Mouse (Mus musculus): Measurements from ENCODE around the gene Epop. TPM values are rescaled to one million over a fixed set of nuclear protein-coding genes. Genes with fewer than 3 reads are reported as not detected.

Gene Epop
- polyA plus RNA-seq, 1 experiment: 39.3 TPM

DNA sequence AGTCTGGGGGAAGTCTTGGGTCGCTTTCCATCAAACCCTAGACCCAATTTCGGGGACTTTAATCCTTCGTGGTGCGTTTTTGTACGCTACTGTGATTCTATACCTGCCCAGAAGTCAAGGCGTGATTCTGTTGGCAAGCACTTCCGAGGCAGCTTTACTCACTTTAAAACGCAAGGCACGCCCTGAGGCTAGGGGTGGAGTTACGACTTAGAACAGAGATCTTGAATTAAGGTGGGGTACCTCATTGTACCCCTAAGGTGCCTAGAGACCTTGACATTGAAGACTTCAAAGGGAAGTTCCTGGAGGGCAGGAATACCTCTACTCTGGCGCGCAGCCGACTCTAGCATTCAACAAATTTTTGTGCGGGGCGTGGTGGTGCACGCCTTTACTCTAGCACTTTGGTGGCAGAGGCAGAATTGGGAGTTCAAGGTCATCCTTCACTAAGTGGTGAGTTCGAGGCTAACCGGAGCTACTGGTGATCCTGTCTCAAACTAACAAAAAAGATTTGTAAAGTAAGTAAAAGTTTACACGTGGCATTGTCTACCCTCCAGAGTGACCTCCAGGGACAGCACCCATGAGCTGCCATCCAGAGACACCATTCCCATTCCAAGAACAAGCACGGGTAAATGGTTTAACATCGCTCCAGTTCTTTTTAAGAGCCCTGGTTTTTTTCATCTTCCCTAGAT is 32.8 kb upstream of the Epop start:
- no peaks in the 10 kb centered on the region for H3K27me3 ChIP-seq (ENCODE audit: control insufficient read depth, insufficient read depth, low read length, poor library complexity, severe bottlenecking)
- peak overlapping the region; percentile 72 for H3K4me3 ChIP-seq (ENCODE audit: low read depth, low read length)
- H3K27ac ChIP-seq (ENCODE audit: insufficient read depth, low read length): peak overlapping the region; percentile 99
- peak overlapping the region; percentile 99 for H3K9ac ChIP-seq (ENCODE audit: low read depth, poor library complexity, severe bottlenecking)
- peak; percentile 100 for TF ChIP-seq EP300 (IDR thresholded peaks at IDR 0.05; ENCODE audit: insufficient read depth, low read depth, low read length)
- TF ChIP-seq CTCF (IDR thresholded peaks at IDR 0.05; ENCODE audit: low read depth, low read length): no peak
- H3K4me1 ChIP-seq (ENCODE audit: control insufficient read depth, insufficient read depth, low read length): peaks cover 2% of the 10 kb centered on the region
- H3K36me3 ChIP-seq (ENCODE audit: control insufficient read depth, insufficient read depth, low read length, poor library complexity, severe bottlenecking): peaks cover 8% of the 10 kb centered on the region
- no peaks in the 10 kb centered on the region for H3K9me3 ChIP-seq (replicated peaks; ENCODE audit: control insufficient read depth, insufficient read depth, low read length, poor library complexity, severe bottlenecking)

DNA sequence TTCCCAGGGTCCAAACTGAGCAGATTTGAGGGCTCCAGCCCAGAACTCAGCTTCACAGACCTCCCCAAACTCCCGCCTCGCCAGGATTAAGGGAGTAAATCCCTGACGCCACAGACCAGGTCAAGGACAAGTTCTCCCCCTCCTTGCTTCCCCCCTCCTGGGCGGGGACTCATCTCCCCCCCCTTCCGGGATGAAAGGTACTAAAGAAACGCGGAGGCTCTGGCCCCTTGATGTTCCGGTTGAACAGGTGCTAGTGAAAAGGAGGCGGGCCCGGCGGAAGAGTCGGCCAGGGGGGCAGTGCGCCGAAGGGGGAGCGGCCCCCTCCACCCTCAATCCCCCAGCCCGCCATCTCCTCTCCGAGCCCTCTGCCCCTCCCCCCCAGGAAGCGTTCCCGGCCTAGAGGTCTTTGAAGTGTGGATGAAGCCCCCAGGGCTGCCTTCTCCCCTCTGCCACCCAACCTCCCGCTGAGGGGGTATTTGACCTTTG is 32.2 kb upstream of the Epop start:
- Histone ChIP-seq H3K9ac (ENCODE audit: low read depth, poor library complexity, severe bottlenecking) (peak overlapping the region; percentile 97), H3K27ac (ENCODE audit: insufficient read depth, low read length) (peak overlapping the region; percentile 99), H3K36me3 (ENCODE audit: control insufficient read depth, insufficient read depth, low read length, poor library complexity, severe bottlenecking) (peaks cover 3% of the 10 kb centered on the region; the same call in 1 of the 2 replicates), H3K4me1 (ENCODE audit: control insufficient read depth, insufficient read depth, low read length) (peaks cover 4% of the 10 kb centered on the region), H3K9me3 (replicated peaks; ENCODE audit: control insufficient read depth, insufficient read depth, low read length, poor library complexity, severe bottlenecking) (no peaks in the 10 kb centered on the region), H3K4me3 (ENCODE audit: low read depth, low read length) (peak overlapping the region; percentile 44), H3K27me3 (ENCODE audit: control insufficient read depth, insufficient read depth, low read length, poor library complexity, severe bottlenecking) (no peaks in the 10 kb centered on the region)
- TF ChIP-seq POLR2A (IDR thresholded peaks at IDR 0.05; ENCODE audit: insufficient read depth, low read length) (peak; percentile 45), CTCF (IDR thresholded peaks at IDR 0.05; ENCODE audit: low read depth, low read length) (no peak), EP300 (IDR thresholded peaks at IDR 0.05; ENCODE audit: insufficient read depth, low read depth, low read length) (peak; percentile 98)

DNA sequence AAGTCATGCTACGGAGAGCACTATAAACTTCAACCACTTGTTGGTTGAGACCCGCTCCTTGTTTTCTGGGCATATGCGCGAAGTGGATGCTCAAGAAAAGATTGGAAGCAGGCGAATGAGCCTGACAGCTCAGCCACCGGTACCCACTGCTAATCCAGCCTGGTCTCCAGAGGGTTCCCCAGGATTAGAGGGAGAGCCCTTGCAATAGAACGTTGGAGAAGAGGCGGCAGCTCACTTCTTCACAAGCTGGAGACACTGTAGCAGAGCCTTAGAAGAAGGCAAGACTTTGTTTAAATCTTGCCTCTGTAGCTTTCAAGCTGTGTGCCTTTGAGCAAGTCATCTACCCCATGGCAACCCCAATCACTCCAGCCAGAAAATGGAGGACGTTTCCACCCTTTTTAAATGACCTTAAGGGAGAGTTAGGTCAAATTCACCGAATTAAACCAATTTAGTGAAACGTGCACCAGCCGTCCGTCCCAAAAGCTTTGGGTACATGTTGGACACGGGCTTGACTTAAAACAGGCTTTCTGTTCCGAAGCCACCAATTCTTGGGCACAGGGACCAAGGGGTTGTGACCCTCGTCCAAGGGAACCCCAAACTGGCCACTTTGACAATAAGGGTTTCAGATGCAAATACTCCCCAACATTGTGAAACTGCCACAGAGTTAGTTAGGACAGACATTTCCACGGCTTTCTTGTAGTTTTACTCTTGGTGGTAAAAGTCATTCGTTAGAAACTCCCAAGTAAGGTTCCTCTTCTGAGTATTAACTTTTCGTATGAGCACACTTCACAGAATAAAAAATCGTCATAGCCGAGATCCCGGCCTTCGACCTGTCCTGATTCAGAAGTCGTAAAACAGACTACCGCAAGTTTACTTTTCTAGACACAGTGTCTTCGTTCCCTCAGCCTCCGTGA is 31.5 kb upstream of the Epop start:
- Histone ChIP-seq H3K27me3 (ENCODE audit: control insufficient read depth, insufficient read depth, low read length, poor library complexity, severe bottlenecking) (no peaks in the 10 kb centered on the region), H3K9ac (ENCODE audit: low read depth, poor library complexity, severe bottlenecking) (peak overlapping the region; percentile 97), H3K4me1 (ENCODE audit: control insufficient read depth, insufficient read depth, low read length) (peaks cover 6% of the 10 kb centered on the region), H3K9me3 (replicated peaks; ENCODE audit: control insufficient read depth, insufficient read depth, low read length, poor library complexity, severe bottlenecking) (no peaks in the 10 kb centered on the region), H3K36me3 (ENCODE audit: control insufficient read depth, insufficient read depth, low read length, poor library complexity, severe bottlenecking) (no peaks in the 10 kb centered on the region), H3K27ac (ENCODE audit: insufficient read depth, low read length) (peak overlapping the region; percentile 98), H3K4me3 (ENCODE audit: low read depth, low read length) (peak overlapping the region; percentile 75)
- TF ChIP-seq CTCF (IDR thresholded peaks at IDR 0.05; ENCODE audit: low read depth, low read length) (no peak), EP300 (IDR thresholded peaks at IDR 0.05; ENCODE audit: insufficient read depth, low read depth, low read length) (no peak), POLR2A (IDR thresholded peaks at IDR 0.05; ENCODE audit: insufficient read depth, low read length) (no peak)

DNA sequence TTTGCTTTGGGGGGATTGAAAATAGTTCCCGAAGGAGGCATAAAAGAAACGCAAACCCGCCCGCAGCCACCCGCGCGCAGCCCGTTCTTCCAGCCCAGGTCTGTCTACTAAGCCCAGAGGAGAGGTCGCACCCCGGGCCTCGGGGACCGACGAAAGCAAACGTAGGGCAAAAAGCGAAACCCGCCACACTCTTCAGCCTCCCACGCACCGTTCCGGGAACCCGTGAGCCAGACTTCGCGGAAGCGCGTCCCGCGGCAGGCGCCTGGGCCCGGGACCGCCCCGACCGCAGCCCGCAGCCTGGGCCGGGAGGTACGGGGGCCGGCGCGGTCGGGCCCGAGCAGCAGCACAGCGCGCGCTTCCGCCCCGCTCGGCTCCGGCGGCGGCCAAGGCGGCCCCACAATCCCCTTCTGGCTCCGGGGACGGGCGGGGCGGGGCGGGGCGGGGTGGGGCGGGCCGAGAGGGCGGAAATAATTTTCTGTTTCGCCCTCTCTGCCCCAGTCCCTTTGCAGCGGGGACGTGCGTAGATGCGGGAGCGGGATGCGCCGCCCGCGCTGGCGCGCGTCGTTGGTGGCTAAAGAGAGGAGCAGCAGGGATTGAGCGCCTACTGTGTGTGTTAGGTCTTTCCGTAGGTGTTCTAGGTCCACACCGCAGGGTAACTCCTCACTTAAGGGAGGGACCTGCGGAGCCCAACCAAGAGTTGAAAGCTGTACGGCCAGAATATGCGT is 30.6 kb upstream of the Epop start:
- Histone ChIP-seq H3K4me3 (ENCODE audit: low read depth, low read length) (peak overlapping the region; percentile 75), H3K27me3 (ENCODE audit: control insufficient read depth, insufficient read depth, low read length, poor library complexity, severe bottlenecking) (no peaks in the 10 kb centered on the region), H3K27ac (ENCODE audit: insufficient read depth, low read length) (peak overlapping the region; percentile 98), H3K4me1 (ENCODE audit: control insufficient read depth, insufficient read depth, low read length) (peaks cover 6% of the 10 kb centered on the region), H3K36me3 (ENCODE audit: control insufficient read depth, insufficient read depth, low read length, poor library complexity, severe bottlenecking) (no peaks in the 10 kb centered on the region), H3K9ac (ENCODE audit: low read depth, poor library complexity, severe bottlenecking) (peak overlapping the region; percentile 97), H3K9me3 (replicated peaks; ENCODE audit: control insufficient read depth, insufficient read depth, low read length, poor library complexity, severe bottlenecking) (no peaks in the 10 kb centered on the region)
- TF ChIP-seq EP300 (IDR thresholded peaks at IDR 0.05; ENCODE audit: insufficient read depth, low read depth, low read length): peak; percentile 51; the same call in 1 of the 2 replicates
- TF ChIP-seq CTCF (IDR thresholded peaks at IDR 0.05; ENCODE audit: low read depth, low read length): no peak

DNA sequence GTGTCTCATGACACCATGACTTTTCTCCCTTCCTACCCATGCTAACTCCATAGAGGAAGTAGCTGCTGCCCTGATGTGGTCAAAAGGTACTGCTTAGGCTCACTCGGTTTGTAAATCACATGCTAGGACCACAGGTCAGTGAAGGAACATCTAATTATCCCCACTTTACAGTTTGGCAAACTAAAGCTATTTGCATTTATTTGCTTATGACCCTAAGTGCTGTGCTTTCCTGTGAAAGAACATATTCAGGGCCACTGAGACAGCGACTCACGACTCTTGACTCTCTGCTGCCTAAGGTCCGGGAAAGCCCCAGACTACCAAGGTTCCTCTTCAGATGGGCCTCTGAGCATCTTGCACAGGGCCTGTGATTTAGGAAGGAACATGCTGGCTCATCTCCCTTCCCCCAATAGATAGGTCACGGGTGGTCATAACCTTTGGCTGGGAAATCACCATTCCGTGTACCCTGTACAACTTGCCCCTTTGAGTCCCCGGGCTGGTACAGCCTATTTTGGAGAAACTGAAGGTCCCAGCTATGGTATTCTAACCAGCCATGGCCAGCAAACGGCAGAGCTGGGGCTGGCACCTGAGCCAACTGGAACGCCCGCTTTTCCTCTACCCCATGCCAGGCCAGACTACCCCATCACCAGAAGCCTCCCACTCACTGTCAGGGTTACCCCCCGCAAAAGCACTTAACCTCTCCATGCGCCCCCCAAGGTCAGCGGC is 29.9 kb upstream of the Epop start:
- H3K4me1 ChIP-seq (ENCODE audit: control insufficient read depth, insufficient read depth, low read length): peaks cover 6% of the 10 kb centered on the region

More for the DNA sequence above, 29.9 kb upstream of the Epop start:
- no peaks in the 10 kb centered on the region for H3K9me3 ChIP-seq (replicated peaks; ENCODE audit: control insufficient read depth, insufficient read depth, low read length, poor library complexity, severe bottlenecking)
- TF ChIP-seq CTCF (IDR thresholded peaks at IDR 0.05; ENCODE audit: low read depth, low read length) (no peak), EP300 (IDR thresholded peaks at IDR 0.05; ENCODE audit: insufficient read depth, low read depth, low read length) (no peak), POLR2A (IDR thresholded peaks at IDR 0.05; ENCODE audit: insufficient read depth, low read length) (no peak)
- no peaks in the 10 kb centered on the region for H3K27me3 ChIP-seq (ENCODE audit: control insufficient read depth, insufficient read depth, low read length, poor library complexity, severe bottlenecking)
- peak overlapping the region; percentile 73 for H3K4me3 ChIP-seq (ENCODE audit: low read depth, low read length)
- peak overlapping the region; percentile 97 for H3K9ac ChIP-seq (ENCODE audit: low read depth, poor library complexity, severe bottlenecking)
- H3K36me3 ChIP-seq (ENCODE audit: control insufficient read depth, insufficient read depth, low read length, poor library complexity, severe bottlenecking): no peaks in the 10 kb centered on the region
- H3K27ac ChIP-seq (ENCODE audit: insufficient read depth, low read length): peak overlapping the region; percentile 87
